Mouse (Mus musculus): ENCODE measurements around the gene Csf2rb2.
"Not testable (repeated sequence)": the region's sequence is repeated elsewhere in the genome, so short reads cannot be mapped to it uniquely, and the experiment has no call there.

The Csf2rb2 gene

DNA sequence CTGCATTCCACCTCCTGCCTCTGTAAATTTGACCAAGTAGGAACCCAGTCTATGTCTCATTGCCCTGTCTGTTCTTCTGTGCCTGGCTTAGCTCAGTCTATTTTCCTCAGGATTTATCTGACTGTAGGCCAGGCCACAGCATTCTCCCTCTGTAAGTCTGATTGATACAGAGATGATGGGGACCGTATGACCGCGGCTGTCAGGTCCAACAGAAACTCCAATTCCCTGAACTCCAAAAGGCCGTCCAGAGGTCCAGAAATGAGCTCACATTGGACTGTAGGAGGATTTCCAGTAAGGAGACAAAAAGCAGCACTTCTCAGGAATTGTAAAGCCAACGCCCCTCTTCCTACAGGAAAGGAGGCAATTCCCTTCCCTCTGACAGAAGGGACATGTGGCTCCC, 8.1 kb upstream of the Csf2rb2 start:
- not testable (repeated sequence) for DNase-seq

DNA sequence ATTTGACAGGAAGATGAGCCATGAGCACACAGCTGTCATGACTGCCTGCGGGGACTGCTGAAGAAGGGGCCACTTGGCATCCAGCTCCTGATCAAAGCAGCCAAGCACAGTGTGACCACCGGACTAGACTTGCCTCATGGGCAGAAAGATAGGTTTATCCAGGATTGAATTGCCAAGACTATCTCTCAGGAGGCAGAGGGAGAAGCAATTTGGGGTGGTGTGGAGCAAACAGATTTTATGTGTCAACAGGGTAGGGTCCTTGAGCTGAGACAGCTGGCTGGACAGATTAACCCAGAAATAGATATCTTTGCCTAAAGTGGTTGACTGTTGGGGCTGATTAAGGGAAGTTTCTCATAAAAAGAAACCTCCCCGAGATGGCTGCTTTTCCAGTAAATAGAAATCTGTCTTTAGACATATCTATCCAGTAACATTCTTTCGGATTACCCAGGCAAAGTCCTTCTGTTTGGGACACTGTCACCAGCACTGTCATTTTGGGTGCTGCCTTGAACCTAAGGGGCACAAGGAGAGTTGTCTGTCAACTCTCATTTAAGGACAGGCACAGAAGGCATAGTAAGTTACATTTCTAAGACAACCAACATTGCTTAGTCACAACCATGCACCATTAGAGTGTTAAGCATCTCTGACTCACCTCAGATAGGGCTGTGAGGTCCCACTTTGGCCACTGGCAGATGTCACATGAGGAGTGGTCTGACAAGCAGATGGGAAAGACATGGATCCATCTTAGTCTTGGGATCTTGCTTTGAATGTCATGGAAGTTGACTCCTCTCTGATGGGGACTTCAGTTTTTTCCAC, 7.1 kb upstream of the Csf2rb2 start:
- not testable (repeated sequence) for DNase-seq

DNA sequence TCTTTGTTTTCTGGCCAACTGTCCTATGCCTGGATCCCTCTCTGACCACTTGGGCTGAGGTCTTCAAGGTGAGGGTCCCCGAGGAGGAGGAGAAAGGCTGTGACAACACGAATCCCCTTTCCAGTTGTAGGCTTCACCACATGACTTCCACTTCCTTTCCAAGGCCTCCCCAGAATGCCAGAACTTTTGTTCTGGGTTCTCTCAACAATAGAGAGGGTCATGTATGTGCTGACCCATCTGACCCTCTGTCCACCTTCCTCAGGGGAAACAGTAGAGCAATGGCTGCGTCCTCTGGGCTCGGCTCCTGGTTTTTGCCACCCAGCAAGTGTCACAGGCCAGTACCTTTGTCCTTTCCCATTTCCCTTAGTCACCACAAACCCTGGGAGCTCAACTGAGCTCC, 5.5 kb upstream of the Csf2rb2 start:
- no peak for DNase-seq

DNA sequence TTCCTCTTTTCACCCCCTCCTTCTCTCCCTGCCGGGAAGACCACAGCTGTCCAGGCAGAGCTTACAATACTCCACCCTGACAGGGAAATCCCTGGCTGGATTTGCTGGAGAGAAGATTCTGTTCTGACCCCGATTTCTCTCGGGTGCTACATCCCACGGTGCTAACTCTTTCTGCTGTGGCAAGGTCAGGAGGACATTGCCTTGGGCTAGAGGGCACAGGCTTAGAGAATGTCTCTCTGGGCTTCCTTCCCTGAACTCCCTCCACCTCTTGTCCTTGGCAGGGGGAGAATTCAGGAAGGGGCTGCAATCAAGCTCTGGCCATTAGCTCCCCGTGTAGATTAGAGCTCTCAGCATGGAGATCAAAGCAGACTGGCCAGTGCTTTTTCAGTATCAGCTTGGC, 4.3 kb upstream of the Csf2rb2 start:
- no peak for DNase-seq

DNA sequence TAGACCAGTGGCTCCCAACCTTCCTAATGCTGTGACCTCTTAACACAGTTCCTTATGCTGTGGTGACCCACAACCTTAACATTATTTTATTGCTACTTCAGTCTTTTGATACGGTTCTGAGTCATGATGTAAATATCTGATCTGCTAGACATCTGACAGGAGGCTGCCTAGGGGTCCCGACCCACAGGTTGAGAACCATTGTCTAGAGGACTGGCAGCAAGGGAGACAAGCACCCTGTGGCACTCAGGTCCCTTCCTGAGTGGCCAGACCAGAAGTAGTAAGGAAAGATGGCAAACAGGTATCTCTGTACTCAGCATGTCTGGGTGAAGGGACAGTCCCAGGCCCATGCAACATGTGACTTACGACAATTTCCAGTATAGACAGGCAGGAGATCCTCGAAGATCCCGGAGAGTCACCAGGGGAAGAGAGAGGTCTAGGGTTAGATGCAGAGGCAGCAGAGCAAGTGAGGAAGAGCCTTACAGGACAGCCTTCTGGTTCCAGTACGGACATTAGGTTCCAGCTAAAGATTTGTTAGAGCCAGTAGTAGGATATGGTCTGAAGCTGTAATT, 1.8 kb downstream of the Csf2rb2 start:
- no peak for DNase-seq

DNA sequence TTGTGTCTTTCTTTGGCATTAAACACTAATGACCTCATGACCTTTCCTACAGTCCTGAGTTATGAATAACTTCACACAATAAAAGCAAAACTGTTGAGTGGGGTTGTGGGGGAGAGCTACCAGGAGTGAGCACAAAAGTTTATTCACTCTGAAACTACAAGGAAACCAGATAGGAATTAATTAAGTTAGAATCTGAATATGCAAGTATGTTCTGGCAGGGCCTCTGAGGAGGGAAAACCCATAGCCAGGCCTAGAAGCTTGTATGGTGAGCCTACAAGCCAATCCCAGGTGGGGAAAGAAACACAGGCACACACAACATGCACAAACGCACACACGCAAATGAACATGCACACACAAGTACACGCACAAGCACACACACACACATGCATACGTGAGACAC, 2.8 kb downstream of the Csf2rb2 start:
- no peak for DNase-seq

DNA sequence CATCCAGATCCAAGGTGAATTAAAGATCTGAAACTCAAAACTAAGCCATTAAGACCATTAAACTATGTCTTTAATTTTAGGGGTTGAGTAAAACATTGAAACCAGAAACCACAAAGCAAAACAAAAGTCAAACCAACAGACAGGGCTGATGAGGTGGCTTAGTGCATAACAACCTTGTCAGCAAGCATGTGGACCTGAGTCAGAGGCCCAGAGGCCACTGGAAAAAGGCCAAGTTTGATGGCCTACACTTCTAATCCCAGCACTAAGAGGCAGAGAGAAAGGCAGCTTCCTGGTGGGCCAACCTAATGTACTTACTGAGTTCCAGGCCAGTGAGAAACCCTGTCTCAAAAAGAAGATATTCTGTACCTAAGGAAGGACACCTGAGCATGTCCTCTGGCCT, 4.7 kb downstream of the Csf2rb2 start:
- no peak for DNase-seq

DNA sequence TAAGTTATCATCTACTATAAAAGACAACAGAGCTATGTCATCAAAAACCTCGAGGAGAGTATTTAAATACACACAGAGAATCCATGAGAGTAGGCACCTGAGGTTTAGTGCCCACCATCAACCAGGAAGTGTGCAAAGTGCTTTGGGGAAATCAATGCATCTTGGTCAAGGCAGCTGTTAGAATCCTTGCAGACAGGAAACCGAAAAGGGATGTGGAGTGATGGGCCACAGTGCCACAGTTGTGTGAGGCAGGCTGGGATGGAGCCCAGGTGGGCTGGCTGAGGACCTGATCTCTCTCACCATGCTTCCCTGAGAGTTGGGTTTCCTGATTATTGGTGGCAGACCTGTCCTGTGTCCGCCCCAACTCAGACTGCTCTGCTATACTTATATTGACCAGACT, 5.9 kb downstream of the Csf2rb2 start:
- DNase-seq = no peak

DNA sequence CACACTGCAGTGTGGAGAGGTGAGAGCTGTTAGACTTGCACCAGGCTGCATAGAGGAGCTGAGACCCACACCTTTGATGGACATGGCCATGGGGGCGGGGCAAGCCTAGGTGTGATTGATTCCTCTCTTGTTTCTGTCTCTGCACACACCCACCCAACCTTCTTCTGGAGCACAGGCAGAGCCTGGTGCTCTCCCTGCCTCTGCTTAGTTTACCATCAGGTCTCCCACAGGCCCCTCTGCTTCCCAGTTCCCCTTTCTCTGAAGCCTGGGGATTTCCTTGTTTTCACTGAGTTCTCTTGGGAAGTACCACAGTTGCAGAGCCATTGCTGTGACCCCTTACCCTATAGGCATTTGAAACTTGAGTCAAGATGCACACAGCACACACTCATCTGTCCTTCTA, 7.0 kb downstream of the Csf2rb2 start:
- DNase-seq = no peak

DNA sequence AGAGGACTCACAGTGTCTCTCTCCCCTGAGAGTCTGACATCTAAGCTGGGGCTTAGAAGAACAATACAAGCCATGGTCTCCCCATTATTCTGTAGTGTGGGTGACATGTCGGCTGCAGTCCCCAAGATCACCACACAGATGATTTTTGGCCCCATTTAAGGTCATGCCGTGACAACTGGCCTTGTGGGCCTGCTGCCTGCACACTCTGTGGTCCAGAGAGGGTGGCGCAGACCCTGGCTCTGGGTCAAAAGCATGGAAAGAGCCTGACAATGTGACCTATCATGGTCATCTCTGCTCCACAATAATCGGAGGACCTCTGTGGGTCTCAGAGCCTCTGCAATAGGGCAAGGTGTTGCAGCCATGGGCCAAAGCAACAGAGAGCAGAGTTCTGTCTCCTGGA, 11.8 kb downstream of the Csf2rb2 start:
- DNase-seq = no peak

DNA sequence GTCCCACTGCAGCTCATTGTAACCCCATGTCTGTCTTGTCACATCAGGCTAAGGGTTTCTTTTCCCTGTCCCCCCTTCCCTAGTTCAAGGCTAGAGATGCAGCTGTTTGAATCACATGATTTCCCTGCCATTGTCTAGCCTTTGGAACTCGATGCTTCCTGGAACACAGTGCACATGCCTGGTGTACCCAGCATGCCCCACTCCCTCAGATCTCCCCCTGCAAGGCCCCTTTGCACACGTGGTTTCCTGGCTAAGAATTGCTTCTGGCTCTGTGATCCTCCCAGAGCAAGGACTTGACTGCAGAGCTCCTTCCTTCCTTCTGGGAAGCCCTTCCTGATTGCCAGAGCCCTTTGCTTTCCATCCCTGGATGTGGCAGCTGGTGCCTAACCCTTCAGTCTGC, 12.3 kb downstream of the Csf2rb2 start:
- DNase-seq = not testable (repeated sequence)

DNA sequence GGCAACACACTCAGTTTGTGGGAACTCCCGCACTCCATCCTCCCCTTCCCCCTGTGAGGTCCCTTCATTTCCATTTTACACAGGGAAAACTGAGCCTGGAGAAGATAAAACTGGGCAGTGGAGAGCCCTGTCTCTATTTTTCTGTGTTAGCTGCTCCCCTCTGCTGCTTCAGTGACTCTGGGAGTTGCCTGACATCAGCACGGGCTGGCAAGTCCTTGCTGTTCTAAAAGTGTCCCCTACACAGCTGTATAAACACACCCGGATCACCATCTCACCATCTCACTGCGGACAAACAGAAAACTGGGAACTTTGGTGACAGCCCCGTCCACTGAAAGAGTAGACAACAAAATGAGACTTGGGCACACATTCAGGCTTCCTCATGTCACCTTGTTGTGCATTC, 15.7 kb downstream of the Csf2rb2 start:
- DNase-seq = not testable (repeated sequence)

DNA sequence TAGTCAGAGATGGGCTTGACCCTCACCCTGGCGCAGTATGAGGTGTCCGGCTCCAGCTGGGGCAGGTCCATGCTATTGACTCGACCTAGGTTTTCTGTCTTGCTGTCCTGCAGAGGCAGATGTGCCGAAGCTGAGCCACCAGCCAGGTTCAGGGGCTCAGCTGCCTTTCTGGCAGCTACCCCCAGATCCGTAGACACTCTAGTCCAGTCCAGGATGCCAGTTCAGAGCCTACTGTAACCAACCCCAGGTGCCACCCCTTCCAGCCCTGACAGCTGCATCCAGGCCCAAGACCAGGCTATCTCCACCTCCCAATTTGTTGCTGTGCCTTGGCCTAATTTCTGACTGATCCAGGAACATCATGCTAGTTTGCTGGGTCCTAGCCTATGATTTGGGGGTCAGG, 17.6 kb downstream of the Csf2rb2 start:
- DNase-seq = no peak

DNA sequence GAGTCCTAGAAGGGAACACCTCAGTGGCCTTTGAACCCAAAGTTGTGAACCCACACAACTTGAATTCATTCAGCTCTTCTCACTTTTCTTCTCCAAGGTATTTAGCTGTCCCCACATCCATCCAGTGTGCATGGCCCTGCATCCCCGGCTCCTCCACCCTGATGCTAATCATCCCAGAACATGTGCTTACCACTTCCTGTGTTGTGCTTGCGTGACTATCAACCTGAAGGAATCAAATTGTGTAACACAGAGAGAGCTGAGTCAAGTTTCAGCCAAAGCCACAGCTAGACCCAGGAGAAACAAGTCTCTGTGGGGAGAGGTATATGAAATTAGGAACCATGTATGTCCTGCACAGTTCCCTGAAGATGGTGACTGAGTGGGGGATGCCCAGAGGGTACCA, 27.2 kb downstream of the Csf2rb2 start:
- DNase-seq = no peak

DNA sequence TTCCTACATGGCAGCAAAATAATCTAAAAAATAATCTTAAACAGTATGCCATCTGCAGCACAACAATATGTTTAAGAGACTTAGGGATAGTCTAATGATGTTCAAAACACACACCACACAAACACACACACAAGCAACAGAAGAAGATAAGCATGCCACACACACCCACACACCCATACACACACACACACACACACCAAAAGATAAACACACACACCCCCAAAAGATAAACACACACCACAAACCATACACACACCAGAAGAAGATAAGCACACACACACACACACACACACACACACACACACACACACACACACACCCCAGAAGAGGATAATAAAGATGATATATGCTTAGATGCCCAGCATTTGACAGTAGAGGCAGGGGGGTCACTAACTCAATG, 34.3 kb downstream of the Csf2rb2 start:
- DNase-seq = no peak

DNA sequence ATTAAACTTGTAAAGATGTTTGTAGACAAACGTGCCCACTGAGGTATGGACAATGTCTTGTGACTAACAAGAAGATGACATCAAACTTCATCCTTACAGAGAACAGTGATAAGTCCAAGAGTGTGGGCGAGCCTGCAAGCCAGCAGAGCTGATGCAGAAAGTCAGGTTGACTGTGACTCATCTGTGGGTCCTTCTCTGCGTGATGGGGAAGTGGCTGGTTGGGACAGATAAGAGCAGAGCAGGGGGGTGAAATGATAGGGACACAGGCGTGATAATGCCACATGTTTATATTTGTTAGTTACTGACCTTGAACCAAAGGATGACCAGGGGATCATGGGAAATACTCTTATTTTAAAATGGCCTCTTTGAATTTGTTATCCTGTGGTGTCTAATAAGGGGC, 37.7 kb downstream of the Csf2rb2 start:
- no peak for DNase-seq

DNA sequence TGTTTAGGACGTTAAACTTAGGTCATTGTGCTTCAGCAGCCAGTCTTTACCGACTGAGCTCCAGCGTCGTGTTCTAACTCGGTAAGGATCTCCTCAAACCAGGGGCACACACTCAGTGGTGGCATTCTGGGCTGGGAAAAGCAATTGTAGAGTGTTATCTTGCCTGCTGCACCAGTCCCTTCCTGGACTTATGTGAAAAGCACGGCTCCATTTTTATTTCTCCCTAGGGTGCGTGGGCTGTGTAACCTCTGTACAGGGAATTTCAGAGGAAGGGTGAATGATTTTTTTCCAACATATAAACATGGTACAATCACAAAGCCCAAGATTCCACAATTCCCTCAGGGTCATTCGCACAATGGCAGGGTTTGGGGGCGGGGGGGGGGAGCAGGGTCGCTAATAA, 38.1 kb downstream of the Csf2rb2 start:
- no peak for DNase-seq

DNA sequence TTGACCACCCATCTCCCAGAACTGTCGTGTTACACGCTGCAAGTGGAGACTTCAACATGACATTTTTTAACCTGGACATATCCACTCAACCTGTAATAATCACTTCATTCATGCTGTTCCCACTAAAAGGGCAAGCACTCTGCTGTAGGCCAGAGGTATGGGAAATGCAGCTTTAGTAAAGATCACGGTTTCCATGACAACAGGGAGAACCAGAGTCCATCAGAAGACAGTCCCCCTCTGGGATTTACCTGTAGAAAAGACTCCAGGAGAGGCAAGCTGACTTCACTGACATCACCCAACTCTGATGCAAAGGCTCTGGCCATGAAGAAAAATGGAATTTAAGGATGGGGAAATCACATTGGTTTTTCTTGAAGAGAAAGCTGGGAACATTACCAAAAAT, 42.2 kb downstream of the Csf2rb2 start:
- DNase-seq = no peak

DNA sequence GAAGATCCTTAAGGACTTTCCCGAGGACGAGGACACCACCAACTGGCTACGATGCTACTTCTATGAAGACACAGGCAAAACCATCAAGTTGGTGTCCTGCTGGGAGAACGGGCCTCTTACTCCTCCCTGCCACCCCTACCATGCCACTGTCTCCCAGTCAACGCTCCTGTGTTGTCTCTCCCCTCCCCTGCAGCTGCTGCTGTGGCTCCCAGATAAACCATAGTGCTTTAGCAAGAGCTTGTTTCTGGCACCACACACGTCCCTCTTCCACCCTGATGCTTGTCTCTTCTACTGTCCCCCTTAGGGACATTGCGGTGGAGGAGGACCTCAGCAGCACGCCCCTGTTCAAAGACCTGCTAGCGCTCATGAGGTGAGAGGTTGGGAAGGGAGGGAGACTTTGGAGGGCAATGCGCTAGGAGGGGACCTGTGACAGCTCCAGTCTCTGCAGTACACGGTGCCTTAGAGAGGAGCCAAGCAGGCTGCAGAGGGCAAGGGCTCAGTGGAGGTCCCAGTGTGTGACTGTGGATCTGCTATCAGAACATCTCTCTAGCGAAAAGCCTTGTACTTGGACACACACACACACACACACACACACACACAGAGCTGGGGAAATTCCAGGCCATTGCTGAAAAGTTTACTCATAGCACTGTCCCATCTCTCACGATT, 44.7 kb downstream of the Csf2rb2 start:
- DNase-seq = no peak

DNA sequence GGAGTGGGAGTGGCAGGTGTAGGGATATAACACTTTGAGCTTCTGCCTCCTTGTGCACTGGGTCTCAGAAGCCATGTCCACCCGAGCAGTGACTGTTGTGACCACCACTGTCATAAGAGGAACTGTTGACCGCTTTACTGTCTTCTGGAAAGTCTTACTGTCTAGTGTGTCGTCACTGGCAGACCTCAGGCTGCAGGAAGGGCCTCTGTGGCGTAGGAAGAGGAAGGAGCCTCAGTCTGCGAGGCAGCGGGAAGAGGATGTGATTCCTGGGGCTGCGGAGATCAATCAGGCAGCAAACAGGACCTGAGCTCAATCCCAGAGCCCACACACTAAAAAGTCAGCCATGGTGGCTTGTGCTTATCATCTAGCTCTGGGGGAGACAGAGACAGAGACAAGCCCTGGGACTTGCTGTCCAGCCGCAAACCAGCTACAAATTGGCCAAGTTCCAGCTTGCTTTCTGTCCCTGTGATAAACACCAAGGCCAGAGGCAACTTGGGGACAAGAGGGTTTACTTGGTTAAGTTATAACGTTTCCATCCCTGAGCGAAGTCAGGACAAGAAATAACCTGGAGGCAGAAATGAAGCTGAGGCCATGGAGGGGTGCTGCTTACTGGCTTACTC, 47.2 kb downstream of the Csf2rb2 start:
- DNase-seq = no peak

DNA sequence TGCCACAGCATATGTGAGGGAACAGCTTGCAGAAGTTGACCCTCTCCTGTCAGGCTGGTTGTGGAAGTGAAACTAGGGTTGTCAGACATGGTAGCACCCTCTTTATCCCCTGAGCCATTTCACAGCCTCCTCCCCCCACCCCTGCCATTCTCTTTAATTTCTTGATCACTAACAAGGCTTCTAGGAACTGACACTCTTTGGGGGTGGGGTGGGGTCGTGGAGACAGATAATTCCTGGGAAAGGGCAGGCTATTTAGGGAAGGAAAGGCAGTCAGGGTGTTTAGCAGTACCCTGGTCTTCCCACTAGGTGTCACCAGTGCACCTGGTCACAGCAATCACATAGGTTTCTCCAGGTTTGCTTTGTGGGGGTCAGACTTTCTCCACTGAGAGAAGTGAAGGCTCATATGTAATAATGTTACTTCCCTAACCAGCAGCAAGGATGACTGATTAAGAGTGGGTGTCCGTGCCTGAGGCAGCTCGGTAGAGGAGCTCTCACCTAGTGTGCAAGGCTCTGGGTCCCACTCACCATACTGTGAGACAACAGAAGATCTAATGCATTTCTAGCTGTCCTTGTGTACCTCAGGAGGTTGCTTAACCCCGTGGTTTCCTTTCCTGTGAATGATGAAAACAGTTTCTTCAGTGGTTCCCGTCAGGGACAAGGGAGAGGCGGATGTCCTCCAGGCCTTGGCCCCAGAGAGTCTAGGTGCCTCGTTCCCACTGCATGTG, 48.0 kb downstream of the Csf2rb2 start:
- peak; percentile 47 for DNase-seq

DNA sequence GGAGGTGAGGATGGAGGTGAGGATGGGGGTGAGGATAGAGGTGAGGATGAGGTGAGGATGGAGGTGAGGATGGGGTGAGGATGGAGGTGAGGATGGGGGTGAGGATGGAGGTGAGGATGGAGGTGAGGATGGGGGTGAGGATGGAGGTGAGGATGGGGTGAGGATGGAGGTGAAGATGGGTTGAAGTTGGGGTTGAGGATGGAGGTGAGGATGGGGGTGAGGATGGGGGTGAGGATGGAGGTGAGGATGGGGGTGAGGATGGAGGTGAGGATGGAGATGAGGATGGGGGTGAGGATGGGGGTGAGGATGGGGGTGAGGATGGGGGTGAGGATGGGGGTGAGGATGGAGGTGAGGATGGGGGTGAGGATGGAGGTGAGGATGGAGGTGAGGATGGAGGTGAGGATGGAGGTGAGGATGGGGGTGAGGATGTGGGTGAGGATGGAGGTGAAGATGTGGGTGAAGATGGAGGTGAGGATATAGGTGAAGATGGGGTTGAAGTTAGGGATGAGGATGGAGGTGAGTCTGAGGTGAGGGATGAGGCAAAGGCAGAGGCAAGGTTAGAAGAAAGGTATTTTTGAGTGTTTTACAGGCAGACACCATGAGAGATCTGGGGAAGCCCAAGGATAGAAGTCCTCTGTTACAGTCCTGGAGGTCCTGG, 48.8 kb downstream of the Csf2rb2 start:
- DNase-seq = not testable (repeated sequence)

DNA sequence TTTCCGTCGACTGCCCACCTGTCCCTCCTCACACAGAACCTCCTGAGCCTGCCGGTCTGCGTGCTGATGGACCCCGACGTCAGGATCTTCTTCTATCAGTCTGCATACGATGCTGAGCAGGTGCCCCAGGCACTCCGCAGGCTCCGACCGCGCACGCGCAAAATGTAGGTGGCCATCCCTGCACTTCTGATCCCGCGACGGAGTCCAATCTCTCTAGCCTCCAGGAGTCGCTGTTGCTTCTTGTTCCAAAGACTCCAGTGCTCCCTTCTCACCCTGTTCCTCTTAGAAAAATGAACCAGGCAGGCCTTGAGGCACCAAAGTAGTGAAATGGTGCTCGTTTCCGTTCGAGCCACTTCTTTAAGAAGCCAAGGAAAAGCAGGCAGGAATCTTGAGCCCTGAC, 50.8 kb downstream of the Csf2rb2 start:
- peak; percentile 21 for DNase-seq

All from cerebellum, adult 11 months (tissue).